Mouse (Mus musculus) liver, embryonic 13.5 days (tissue): Measurements from ENCODE around the gene Tigar. TPM values are rescaled to one million over a fixed set of nuclear protein-coding genes. Genes with fewer than 3 reads are reported as not detected.

Experiments used
- ATAC-seq: fragments of 200-750 bp; cut with Nextera tagmentation; 2 replicates; pipeline ENCODE4 v1.8.0; 2017; ENCODE audit warnings: low read depth, mild to moderate bottlenecking, moderate number of reproducible peaks, moderate library complexity
- DNase-seq: peaks from one replicate; pipeline ENCODE4 v3.0.0; 2022
- H3K27ac ChIP-seq: fragments of 300-500 bp; sonication (generic); 2 replicates; pipeline ENCODE4 v1.5.1; 2015; ENCODE audit warnings: moderate library complexity, mild to moderate bottlenecking, inconsistent platforms
- H3K27me3 ChIP-seq: fragments of 300-500 bp; sonication (generic); 2 replicates; pipeline ENCODE4 v1.6.1; 2015; ENCODE audit warnings: mild to moderate bottlenecking, inconsistent platforms
- H3K36me3 ChIP-seq: fragments of 300-500 bp; sonication (generic); 2 replicates; pipeline ENCODE4 v1.6.1; 2015; ENCODE audit warnings: mild to moderate bottlenecking, inconsistent platforms
- H3K4me1 ChIP-seq: fragments of 300-500 bp; sonication (generic); replicated peaks from 2 replicates; pipeline ENCODE4 v1.6.1; 2015; ENCODE audit warnings: inconsistent platforms
- H3K4me2 ChIP-seq: fragments of 300-500 bp; sonication (generic); 2 replicates; pipeline ENCODE4 v1.6.1; 2015; ENCODE audit warnings: inconsistent platforms, mild to moderate bottlenecking, moderate library complexity
- H3K4me3 ChIP-seq: fragments of 300-500 bp; sonication (generic); replicated peaks from 2 replicates; pipeline ENCODE4 v1.5.1; 2015; ENCODE audit warnings: mild to moderate bottlenecking, inconsistent platforms
- H3K9ac ChIP-seq: fragments of 300-500 bp; sonication (generic); 2 replicates; pipeline ENCODE4 v1.6.1; 2015; ENCODE audit warnings: mild to moderate bottlenecking, inconsistent platforms
- H3K9me3 ChIP-seq: fragments of 300-500 bp; sonication (generic); replicated peaks from 2 replicates; pipeline ENCODE4 v1.6.1; 2016; ENCODE audit warnings: inconsistent platforms
- WGBS: fragments of 180-500 bp; shearing (Covaris S2); methylation state at CpG from one replicate; pipeline ENCODE4 v1.1.7; 2015; ENCODE audit not compliant: insufficient replicate concordance; 5-methylcytosine and 5-hydroxymethylcytosine counted together
- polyA plus RNA-seq: library from polyadenylated mRNA; unstranded; fragments of >200 nt; fragmentation: Nextera tagmentation; extraction: Ambion mirVana; gene quantifications from 2 replicates; pipeline ENCODE4 v1.2.1, GENCODE M21; 2015

The Tigar gene
- polyA plus RNA-seq, 1 experiment from 2014 or later: 1.0 TPM

DNA sequence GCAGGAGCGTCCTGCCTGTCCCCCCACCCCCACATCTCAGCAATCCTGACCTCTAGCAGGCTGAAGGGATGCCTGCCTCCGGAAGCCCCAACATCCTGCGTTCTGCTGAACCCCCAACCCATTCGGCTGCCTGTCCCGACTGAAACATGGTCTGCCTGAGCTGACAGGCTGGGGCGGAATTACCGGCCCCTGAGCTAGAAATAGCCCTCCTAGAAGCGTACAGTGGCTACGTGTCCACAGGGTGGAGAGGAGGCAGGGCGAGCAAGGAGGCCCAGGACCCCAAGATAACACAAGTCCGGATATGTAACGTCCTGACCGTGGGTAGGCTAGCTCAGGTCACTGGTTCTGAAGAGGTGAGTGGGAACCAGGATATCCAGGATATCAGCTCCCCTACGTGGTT is 44.5 kb downstream of the Tigar start:
- under 1% methylated on average over 14 of the region's 14 CpGs for WGBS
- no peak overlapping the region for H3K27ac ChIP-seq
- no peak overlapping the region for H3K4me3 ChIP-seq
- no peaks in the 10 kb centered on the region for H3K4me1 ChIP-seq
- no peaks in the 10 kb centered on the region for H3K36me3 ChIP-seq
- DNase-seq (no peak), ATAC-seq (no peak)
- no peak overlapping the region for H3K9ac ChIP-seq
- 0 out of 2 replicates have a peak, but pooled peaks cover 3% of the 10 kb centered on the region for H3K27me3 ChIP-seq
- H3K4me2 ChIP-seq: peak overlapping the region; percentile 24; the same call in 1 of the 2 replicates
- H3K9me3 ChIP-seq: no peaks in the 10 kb centered on the region

DNA sequence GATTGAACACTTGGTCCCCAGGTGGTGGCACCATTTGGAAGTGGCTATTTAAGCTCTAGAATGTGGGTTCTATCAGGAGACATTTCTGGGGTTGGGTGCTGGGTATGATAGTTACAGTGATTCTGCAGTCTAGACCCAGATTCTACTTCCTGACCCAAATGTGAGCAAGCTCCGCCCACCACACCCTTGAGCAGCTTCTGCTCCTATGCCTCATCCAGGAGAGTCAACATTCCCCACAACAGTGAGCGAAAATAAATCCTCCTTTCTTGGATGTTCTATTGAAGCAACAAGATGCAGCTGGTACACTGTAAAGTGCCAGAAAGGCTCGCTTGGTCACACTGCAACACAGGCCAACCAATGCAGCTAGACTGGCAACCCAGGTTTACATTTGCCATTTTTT is 45.4 kb downstream of the Tigar start:
- DNase-seq (no peak), ATAC-seq (no peak)
- no peaks in the 10 kb centered on the region for H3K4me1 ChIP-seq
- 0 out of 2 replicates have a peak, but pooled peaks cover 3% of the 10 kb centered on the region for H3K27me3 ChIP-seq
- no peaks in the 10 kb centered on the region for H3K36me3 ChIP-seq
- 62% methylated on average over 3 of the region's 3 CpGs for WGBS
- H3K9me3 ChIP-seq: no peaks in the 10 kb centered on the region
- H3K4me3 ChIP-seq: no peak overlapping the region
- H3K27ac ChIP-seq: no peak overlapping the region
- no peak overlapping the region for H3K4me2 ChIP-seq
- H3K9ac ChIP-seq: no peak overlapping the region

DNA sequence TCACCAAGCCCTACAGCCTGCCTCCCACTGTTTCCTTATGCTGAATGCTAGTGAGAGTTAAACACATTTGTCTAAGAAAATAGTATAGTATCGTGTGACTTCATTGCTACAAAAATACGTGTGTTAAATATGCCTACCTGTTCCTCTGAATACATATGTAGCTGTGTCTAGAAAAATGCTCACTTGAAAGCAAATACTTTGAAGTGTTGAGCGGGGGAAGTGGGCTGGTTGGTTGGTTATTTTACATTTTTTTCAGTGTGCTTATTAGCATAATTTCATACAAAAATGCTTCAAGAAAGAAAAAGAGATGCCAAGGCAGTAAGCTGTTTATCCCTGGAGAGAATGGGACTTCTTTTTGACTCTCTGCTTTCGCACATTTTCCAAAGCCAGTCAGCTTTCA is 49.4 kb downstream of the Tigar start:
- Histone ChIP-seq H3K9ac (no peak overlapping the region), H3K36me3 (no peaks in the 10 kb centered on the region), H3K4me3 (no peak overlapping the region), H3K9me3 (no peaks in the 10 kb centered on the region), H3K4me1 (no peaks in the 10 kb centered on the region), H3K27me3 (0 out of 2 replicates have a peak, but pooled peaks cover 3% of the 10 kb centered on the region), H3K27ac (no peak overlapping the region), H3K4me2 (no peak overlapping the region)
- ATAC-seq: no peak
- WGBS: 67% methylated on average over 4 of the region's 4 CpGs
- no peak for DNase-seq

DNA sequence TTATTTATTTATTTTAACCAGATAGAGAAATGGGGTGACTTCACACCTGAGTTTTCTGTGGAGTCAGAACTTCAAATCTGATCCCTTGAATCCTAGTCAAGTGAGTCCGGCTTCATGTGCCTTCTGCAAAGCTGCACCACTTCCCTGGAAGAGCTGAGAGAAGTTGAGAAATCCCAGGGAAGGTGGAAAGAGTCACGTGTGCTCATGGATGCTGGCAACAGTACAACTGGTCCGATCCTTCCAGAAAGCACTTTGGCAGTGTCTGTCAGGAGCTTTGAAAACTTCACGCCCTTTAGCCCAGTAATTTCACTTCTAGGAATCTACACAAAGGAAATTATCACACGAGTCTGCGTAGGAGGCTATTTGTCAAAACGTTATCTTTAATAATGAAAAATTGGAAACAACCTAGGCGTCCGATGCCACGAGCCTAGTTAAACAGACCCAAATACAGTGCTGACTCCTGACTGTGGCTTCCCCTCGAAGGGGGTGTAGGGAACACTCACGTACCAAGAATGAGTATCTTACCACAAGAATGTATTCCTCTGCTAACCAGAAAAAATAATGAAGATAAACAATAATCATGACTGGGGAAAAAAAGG is 52.3 kb downstream of the Tigar start:
- 63% methylated on average over 12 of the region's 12 CpGs for WGBS
- ATAC-seq: no peak
- H3K9ac ChIP-seq: no peak overlapping the region
- H3K4me3 ChIP-seq: no peak overlapping the region
- H3K36me3 ChIP-seq: no peaks in the 10 kb centered on the region
- no peaks in the 10 kb centered on the region for H3K27me3 ChIP-seq
- H3K4me1 ChIP-seq: no peaks in the 10 kb centered on the region
- no peaks in the 10 kb centered on the region for H3K9me3 ChIP-seq
- no peak for DNase-seq
- no peak overlapping the region for H3K4me2 ChIP-seq
- no peak overlapping the region for H3K27ac ChIP-seq

DNA sequence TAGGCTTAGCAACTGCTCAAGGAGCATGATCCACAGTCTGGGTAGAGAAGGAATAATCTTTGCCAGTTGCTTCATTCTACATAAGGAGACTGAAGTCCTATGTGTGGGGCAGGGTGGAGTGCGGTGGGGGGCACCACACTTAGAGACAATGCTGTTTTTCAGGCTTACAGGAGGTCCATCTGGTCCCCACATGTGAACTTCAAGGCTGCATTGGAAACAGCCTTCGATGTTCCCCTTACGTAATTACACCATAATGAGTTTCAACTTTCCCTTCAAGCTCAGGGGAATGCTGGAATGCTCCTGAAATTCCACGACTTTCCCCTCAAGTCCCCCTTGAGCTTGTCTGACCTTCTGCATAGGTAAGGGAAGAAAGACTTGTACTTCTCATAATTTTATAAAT is 58.5 kb downstream of the Tigar start:
- no peaks in the 10 kb centered on the region for H3K36me3 ChIP-seq
- no peak for DNase-seq
- ATAC-seq: no peak
- 64% methylated on average over 4 of the region's 4 CpGs for WGBS
- H3K4me1 ChIP-seq: no peaks in the 10 kb centered on the region
- no peak overlapping the region for H3K4me3 ChIP-seq
- H3K27me3 ChIP-seq: no peaks in the 10 kb centered on the region
- no peak overlapping the region for H3K4me2 ChIP-seq
- H3K9me3 ChIP-seq: no peaks in the 10 kb centered on the region
- no peak overlapping the region for H3K27ac ChIP-seq
- no peak overlapping the region for H3K9ac ChIP-seq

DNA sequence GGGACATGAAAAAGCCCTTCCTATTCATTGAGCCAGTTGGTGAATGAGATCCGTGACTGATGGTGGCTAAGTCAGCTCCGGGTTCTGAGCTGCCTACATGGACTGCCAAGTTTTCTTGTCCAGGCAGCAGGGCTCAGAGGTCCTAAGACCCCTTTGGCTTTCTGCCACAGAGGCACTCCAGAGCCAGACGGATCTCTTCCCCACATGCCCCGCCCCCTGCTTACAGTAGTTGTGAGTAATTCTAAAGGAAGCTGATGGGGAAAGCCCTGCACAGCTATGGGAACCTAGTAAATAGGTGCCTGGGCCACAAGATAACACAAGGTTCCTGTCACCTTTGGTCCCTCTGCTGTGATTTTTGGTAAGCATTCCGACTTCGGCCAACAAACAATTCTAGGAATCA is 64.4 kb downstream of the Tigar start:
- Histone ChIP-seq H3K27me3 (no peaks in the 10 kb centered on the region), H3K4me3 (no peak overlapping the region), H3K27ac (no peak overlapping the region), H3K4me1 (no peaks in the 10 kb centered on the region), H3K9me3 (no peaks in the 10 kb centered on the region), H3K4me2 (no peak overlapping the region), H3K9ac (no peak overlapping the region), H3K36me3 (no peaks in the 10 kb centered on the region)
- ATAC-seq (no peak), DNase-seq (no peak)
- WGBS: 45% methylated on average over 6 of the region's 6 CpGs

Other genes with a start within 250 kb of the Tigar start
- not detected in 2 replicates for gene Dyrk4, start 187.7 kb downstream of the Tigar start, polyA plus RNA-seq
- 59.0 and 67.3 TPM in 2 replicates for gene Rad51ap1, start 170.0 kb downstream of the Tigar start, polyA plus RNA-seq
- gene D6Wsu163e, start 169.6 kb downstream of the Tigar start, polyA plus RNA-seq: 19.6 and 22.5 TPM in 2 replicates
- gene Fgf6, start 94.0 kb downstream of the Tigar start, polyA plus RNA-seq: 0.02 TPM in 1 of 2 replicates, not detected in the other
- gene Fgf23, start 36.7 kb downstream of the Tigar start, polyA plus RNA-seq: not detected in 2 replicates
- 109 and 129 TPM in 2 replicates for gene Ccnd2, start 42.6 kb upstream of the Tigar start, polyA plus RNA-seq